In genomic region chr9:119365284-119365683, GRCm38 (mm10) we compare ENCODE assay signal across 21 mouse cellular contexts. TPM values are rescaled to one million over a fixed set of nuclear protein-coding genes. Genes with fewer than 3 reads are reported as not detected.
A peak's percentile ranks its signal among the peaks of the same experiment; 100 is the strongest.
DNase-seq lines count a peak whose midpoint lies in the region; ATAC-seq and TF ChIP-seq lines count a peak whose summit lies in the region.
"Had no signal": no experiment of that assay in that cellular context is flagged by ENCODE, and none has a peak within 500 bp of the region (broad histone marks: within the 10 kb centered on the region; RNA-seq: fewer than 3 reads in every experiment).

TSS of gene Slc22a14 (minus strand) at chr9:119365553.

- H3K27me3 ChIP-seq in lung, embryonic 14.5 days (ENCODE audit: insufficient read depth, low read length): no peaks in the 10 kb centered on the region
- H3K27me3 ChIP-seq: limb, embryonic 12.5 days; liver, embryonic 13.5 days had no signal

- H3K4me3 ChIP-seq in lung, embryonic 14.5 days (ENCODE audit: low read depth, low read length): no peak within 1 kb of the TSS
- no peak within 1 kb of the TSS for H3K4me3 ChIP-seq in lung, adult 2 months (replicated peaks; ENCODE audit: extremely low read depth, low read depth, low read length)
- H3K4me3 ChIP-seq: gastrocnemius, adult 2 months; limb, embryonic 12.5 days; liver, embryonic 13.5 days; midbrain, embryonic 10.5 days had no signal

- H3K9me3 ChIP-seq in lung, embryonic 14.5 days (ENCODE audit: low read depth, low read length): no peaks in the 10 kb centered on the region
- H3K9me3 ChIP-seq: limb, embryonic 12.5 days; liver, embryonic 13.5 days; midbrain, embryonic 10.5 days had no signal

- no peaks in the 10 kb centered on the region for H3K4me1 ChIP-seq in lung, embryonic 14.5 days (ENCODE audit: insufficient read depth)
- no peaks in the 10 kb centered on the region for H3K4me1 ChIP-seq in lung, adult 2 months (ENCODE audit: control insufficient read depth, insufficient read depth, low read length)
- H3K4me1 ChIP-seq: limb, embryonic 12.5 days; liver, embryonic 13.5 days; midbrain, embryonic 10.5 days had no signal

- H3K4me2 ChIP-seq in lung, embryonic 14.5 days: no peak within 1 kb of the TSS
- H3K4me2 ChIP-seq: hindbrain, embryonic 14.5 days; limb, embryonic 12.5 days; liver, embryonic 13.5 days had no signal

- no peak for TF ChIP-seq CTCF in lung, embryonic 14.5 days (IDR thresholded peaks at IDR 0.05; ENCODE audit: low read depth)
- TF ChIP-seq CTCF in lung, adult 2 months (IDR thresholded peaks at IDR 0.05; ENCODE audit: insufficient read depth, low read length): no peak

- intact Hi-C loops in left cerebral cortex, postnatal 10 days (cut with DNase I): no loop called here

- no peak for TF ChIP-seq POLR2A in lung, adult 2 months (IDR thresholded peaks at IDR 0.05; ENCODE audit: borderline replicate concordance, extremely low read depth, low read depth, low read length)

- 0 out of 2 replicates have a peak, but pooled peaks cover 4% of the 10 kb centered on the region for H3K36me3 ChIP-seq in lung, embryonic 14.5 days (ENCODE audit: insufficient read depth)

- WGBS in lung, embryonic 14.5 days: 54% methylated on average over 7 of the region's 7 CpGs
- WGBS in lung, adult 2 months: 36% methylated on average over 7 of the region's 7 CpGs

- DNase-seq in heart, postnatal 4 days: peak; percentile 18
- DNase-seq in heart, adult 8-10 months (ENCODE audit: low spot score): no peak
- DNase-seq in lung, embryonic 14.5 days: peak; percentile 48
- no peak for DNase-seq in lung, adult 2 months
- DNase-seq in MEL-GATA-1-ER (ENCODE audit: extremely low read depth, low read depth): peak; percentile 56
- DNase-seq in right cerebral cortex, adult 18-20 months: no peak
- DNase-seq in left cerebral cortex, postnatal 10 days (ENCODE audit: extremely low spot score in 1 of 2, low spot score in 2 of 2): no peak
- DNase-seq: adrenal gland, adult 8-10 months; cerebellum, postnatal 10 days; gastrocnemius, adult 2 months; kidney, adult 9 months; liver, embryonic 13.5 days; thymus, postnatal 25 days had no signal

- ATAC-seq in lung, embryonic 14.5 days (ENCODE audit: insufficient read depth): no peak
- peak; percentile 39 to 57; a peak in 2 of 4 replicates for ATAC-seq in hematopoietic stem cell, adult 5-6 weeks (replicated peaks in 1 of 2; ENCODE audit: insufficient read depth in 1 of 2, low FRiP score in 2 of 2, low TSS enrichment in 1 of 2, low read depth in 1 of 2, poor library complexity in 2 of 2, severe bottlenecking in 2 of 2)

- no peak within 1 kb of the TSS for H3K9ac ChIP-seq in lung, embryonic 14.5 days
- H3K9ac ChIP-seq: hindbrain, embryonic 14.5 days; limb, embryonic 12.5 days; liver, embryonic 13.5 days had no signal

- H3K27ac ChIP-seq in lung, embryonic 14.5 days (ENCODE audit: low read depth): no peak within 1 kb of the TSS
- H3K27ac ChIP-seq: gastrocnemius, adult 2 months; hindbrain, embryonic 14.5 days; limb, embryonic 12.5 days; liver, embryonic 13.5 days; midbrain, embryonic 10.5 days; stomach, postnatal 0 days had no signal

RNA-seq across cellular contexts. Expression of gene Slc22a14, which starts in this region (rescaled TPM):
- total RNA-seq in heart, postnatal 4 days (2021): under 1 TPM in 1 of 2 experiments, not detected in 1; 0.27 TPM
- under 1 TPM in 2 of 4 experiments, not detected in 2; 0.31 to 0.47 TPM for total RNA-seq in heart, adult 8-10 months (2022)
- polyA plus RNA-seq in lung, embryonic 14.5 days (2014; fragmentation: Nextera tagmentation; extraction: Ambion mirVana): 0.35 TPM in 1 of 2 replicates, not detected in the other
- polyA plus RNA-seq in lung, adult 2 months (2012; rRNA removed): 0.80 and 0.99 TPM in 2 replicates
- not detected in 2 replicates for total RNA-seq in hematopoietic stem cell, adult 5-6 weeks (2017)
- not detected for total RNA-seq in left cerebral cortex, postnatal 10 days (2021)
- total RNA-seq: adrenal gland, adult 8-10 months; gastrocnemius, adult 2 months; heart, adult 18-20 months had no signal
- polyA plus RNA-seq: C2C12; forebrain, embryonic 11.5 days; hindbrain, embryonic 14.5 days; limb, embryonic 12.5 days; liver, embryonic 13.5 days; midbrain, embryonic 10.5 days; stomach, postnatal 0 days had no signal

Comparison
In these comparisons a context has a peak if more than half of its experiments do, and no peak if none do; other contexts are left out.
1. Peak in DNase-seq in heart, postnatal 4 days; RNA of the gene not detected or under 1 TPM.
2. Peak in DNase-seq in lung, embryonic 14.5 days; RNA of the gene not detected or under 1 TPM.
3. Peak in ATAC-seq in hematopoietic stem cell, adult 5-6 weeks; RNA of the gene not detected or under 1 TPM.